Mouse (Mus musculus): ENCODE results near the gene Ell. TPM values are rescaled to one million over a fixed set of nuclear protein-coding genes. Genes with fewer than 3 reads are reported as not detected.

Gene Ell
- total RNA-seq, 2 experiments from 2014 or later: 12.5 to 21.8 TPM

- DNase-seq (ENCODE audit: low spot score): no peak
Observed at GRCm38 (mm10) chr8:70597417-70598272, 58.4 kb downstream of the Ell start.

DNA sequence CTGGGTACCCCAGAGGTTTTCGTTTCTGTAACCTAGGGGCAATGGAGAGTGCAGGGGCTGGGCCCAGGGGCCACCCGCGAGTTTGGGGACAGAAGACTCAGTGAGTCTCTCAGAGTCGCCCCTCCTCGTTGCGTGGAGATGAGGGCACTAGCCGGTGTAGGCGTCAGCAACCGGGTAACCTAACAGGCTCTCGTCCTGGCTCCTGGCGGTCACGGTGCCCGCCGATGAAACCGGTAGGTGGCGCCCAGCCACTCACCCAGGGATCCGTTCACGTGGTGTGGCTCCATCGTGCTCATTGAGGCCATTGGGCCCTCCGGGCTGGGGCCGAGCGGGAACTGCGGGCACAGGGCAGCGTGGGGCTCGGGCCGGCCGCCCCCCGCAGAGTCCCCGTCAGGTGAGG, 59.0 kb downstream of the Ell start:
- peak; percentile 71 for DNase-seq (ENCODE audit: low spot score)

DNA sequence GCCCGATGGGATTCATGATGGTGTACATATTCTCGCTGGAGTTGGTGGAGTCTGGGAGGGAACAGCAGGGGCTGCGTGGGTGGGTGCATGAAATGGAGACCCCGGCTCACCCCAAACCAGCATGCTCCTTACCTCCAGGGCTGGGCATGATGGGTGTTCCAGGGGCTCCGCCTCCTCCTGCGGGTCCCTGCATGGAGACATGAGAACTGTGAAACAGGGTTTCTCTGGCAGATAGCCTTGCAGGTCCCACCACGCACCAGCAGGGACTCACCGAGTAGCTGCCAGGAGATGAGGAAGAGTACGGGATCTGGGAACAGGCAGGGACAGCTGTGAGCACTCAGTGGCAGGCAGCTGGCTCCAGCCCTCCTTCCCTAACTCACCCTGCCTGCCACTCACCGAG, 59.5 kb downstream of the Ell start:
- DNase-seq (ENCODE audit: low spot score): no peak

- no peak for DNase-seq (ENCODE audit: low spot score)
Observed at GRCm38 (mm10) chr8:70599507-70600290, 60.4 kb downstream of the Ell start.

GRCm38 (mm10) chr8:70600473-70601270, 61.4 kb downstream of the Ell start:
- no peak for DNase-seq (ENCODE audit: low spot score)

DNA sequence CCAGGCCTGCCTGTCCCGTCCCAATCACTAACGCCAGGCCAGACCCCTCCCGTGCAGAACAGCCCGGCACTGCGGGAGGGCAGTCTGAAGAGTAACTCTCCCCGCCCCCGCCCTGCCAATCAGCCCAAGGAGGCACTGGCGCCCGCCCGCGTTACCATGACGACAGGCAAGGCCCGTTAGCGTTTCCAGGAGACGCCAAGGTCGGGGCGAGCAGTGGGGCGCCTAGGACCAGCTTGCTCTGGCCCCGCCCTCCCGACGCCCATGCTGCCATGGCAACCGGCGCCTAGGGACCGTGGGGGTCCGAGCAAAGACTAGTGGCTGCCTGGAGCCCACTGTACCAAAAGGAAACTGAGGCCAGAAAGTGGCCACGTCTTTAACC, 62.0 kb downstream of the Ell start:
- DNase-seq (ENCODE audit: low spot score): peak; percentile 49

DNA sequence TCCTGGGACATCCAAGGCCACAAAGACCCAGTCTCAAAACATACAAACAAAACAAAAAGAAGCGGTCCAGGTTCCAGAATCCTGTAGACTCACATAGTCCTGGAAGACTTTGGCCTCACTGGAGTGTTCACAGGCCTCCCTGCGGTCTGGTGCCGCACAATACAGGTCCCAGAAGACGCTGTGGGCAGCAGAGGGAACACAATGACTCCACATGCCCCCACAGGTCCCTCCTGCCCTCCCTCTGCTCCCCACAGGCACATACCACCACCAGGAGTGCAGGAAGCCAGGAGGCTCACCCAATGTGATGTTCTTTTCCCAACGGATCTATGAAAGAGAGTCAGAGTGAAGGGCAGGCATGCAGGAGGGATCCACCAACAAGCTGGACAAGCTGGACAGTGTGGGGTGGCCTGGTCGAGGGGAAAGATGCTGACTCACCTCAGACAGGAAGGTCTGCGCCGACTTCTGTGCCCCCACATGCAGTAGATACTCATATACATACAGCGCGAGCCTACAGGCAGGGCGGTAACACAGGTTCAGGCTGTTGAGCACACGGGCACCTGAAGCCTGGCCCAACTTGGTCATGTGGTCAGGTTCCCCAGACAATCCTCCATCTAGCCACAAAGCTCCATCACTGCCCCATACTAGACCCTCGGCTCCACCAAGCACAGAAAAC, 63.0 kb downstream of the Ell start:
- DNase-seq (ENCODE audit: low spot score): no peak

DNA sequence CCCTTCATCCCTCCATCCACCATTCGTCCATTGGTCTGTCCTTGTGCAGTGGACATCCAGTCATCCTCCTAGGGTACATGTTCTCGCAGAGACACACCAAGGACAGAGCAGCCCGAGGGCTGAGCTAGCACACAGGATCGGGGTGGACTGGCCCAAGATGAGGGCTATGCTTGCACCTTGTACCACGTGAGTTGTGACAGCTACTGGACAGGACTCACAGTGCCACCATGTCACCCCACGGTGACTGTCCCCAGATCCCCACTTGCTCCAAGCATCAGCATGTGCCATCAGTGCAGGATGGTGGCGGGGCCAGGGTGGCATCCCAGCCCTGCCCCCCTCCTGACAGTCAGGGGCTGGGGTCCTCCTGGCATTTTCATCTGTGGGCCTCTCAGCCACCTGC, 65.3 kb downstream of the Ell start:
- DNase-seq (ENCODE audit: low spot score): no peak

GRCm38 (mm10) chr8:70605871-70606779, 66.9 kb downstream of the Ell start:
- no peak for DNase-seq (ENCODE audit: low spot score)

- no peak for DNase-seq (ENCODE audit: low spot score)
Observed at GRCm38 (mm10) chr8:70606780-70607602, 67.7 kb downstream of the Ell start.

DNA sequence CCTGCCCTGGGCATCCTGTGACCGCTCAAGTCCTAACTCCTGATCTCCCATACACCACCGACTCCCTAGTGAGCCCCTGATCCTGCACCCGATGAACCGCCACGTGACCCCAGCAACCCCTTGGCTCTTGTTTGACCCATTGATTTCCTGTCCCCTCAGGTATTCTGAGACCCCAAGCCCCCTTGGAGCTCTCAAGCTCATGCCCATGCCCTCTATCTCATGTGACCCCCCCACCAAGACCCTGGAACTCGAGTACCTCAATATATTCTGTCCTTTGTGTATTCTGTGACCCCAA, 68.3 kb downstream of the Ell start:
- no peak for DNase-seq (ENCODE audit: low spot score)

- DNase-seq (ENCODE audit: low spot score): no peak
Observed at GRCm38 (mm10) chr8:70607898-70608748, 68.9 kb downstream of the Ell start.

DNA sequence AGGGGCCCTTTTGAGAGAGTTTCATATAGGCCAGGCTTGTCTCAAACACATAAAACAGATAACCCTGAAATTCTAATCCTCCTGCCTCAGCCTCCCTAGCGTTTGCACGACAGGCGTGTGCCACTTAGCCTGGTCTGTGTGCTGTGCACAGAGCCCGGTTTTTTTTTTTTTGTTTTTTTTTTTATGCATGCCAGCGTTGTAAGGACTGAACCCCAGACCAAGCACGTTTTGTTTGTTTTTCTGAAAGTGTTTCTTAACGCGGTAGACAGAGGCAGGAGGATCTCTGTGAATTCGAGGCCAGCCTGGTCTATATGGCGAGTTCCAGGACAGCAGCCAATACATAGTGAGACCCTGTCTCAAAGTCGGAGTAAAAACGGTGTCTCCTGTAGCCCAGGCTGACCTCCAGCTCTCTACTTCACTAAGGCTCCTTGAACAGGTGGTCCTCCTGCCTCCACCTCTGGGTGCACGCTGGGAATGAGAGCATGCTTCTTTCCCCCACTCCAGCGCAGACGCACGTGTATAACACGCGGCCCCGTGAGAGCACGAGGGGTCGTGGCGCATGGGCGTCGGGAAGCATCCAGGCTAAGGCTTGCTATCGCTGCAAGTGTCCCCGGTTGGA, 69.6 kb downstream of the Ell start, which contains the start of gene Ssbp4:
Gene Ssbp4 (minus strand): TSS at position 124 of the 619 bp plus-strand sequence.
- no peak for DNase-seq (ENCODE audit: low spot score)

DNA sequence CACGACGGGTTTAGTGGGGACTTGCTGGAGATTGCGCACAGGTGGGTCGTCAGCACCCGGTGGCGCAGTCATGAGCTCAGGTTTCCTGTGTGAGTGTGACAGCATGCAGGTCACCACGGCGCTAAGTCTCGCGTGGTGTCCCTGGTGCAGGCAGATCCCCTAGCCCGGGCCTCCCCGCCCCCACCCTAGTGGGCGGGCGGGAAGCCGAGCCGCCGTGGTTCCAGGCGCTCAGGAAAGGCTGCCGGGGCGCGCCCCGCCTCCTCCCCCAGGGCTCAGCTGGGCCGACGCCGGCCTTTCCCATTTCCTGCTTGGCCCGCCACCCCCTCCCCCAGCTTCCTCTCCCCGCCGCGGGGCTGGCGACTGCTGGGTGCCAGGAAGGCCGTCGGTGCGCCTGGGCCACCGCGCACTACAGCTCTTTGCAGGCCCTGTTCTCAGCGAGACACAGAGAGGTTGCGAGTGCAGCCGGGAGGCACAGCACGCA, 70.2 kb downstream of the Ell start:
- DNase-seq (ENCODE audit: low spot score): peak; percentile 78

- DNase-seq (ENCODE audit: low spot score): peak; percentile 90
Observed at GRCm38 (mm10) chr8:70609849-70610795, 70.9 kb downstream of the Ell start.

Measured in gastrocnemius, adult 18-20 months (tissue).